Mouse (Mus musculus) heart, embryonic 14.5 days (tissue): ENCODE results near the gene Gdpd4. TPM values are rescaled to one million over a fixed set of nuclear protein-coding genes. Genes with fewer than 3 reads are reported as not detected.
A peak's percentile ranks its signal among the peaks of the same experiment; 100 is the strongest.

Source experiments
- ATAC-seq: fragments of 200-750 bp; cut with Nextera tagmentation; 2 replicates; pipeline ENCODE4 v1.8.0; 2017; ENCODE audit warnings: low read depth, moderate TSS enrichment; ENCODE audit not compliant: insufficient number of reproducible peaks, insufficient read depth, low FRiP score
- H3K27ac ChIP-seq, 2 experiments: fragments of 200-500 bp in 1 of 2; fragments of 300-500 bp in 1 of 2; sonication (generic) in 1 of 2; replicated peaks in 1 of 2; 2 replicates each; pipeline ENCODE4 v1.5.1; 2012 to 2014; ENCODE audit warnings: low read depth in 2 of 2, low read length in 2 of 2, control low read depth in 1 of 2, mild to moderate bottlenecking in 1 of 2, mixed read lengths in 1 of 2; ENCODE audit not compliant: control insufficient read depth in 1 of 2, insufficient read depth in 1 of 2
- H3K27me3 ChIP-seq: fragments of 300-500 bp; sonication (generic); 2 replicates; pipeline ENCODE4 v1.6.1; 2014; ENCODE audit warnings: mild to moderate bottlenecking, low read length, control low read depth; ENCODE audit not compliant: control insufficient read depth, insufficient read depth
- H3K36me3 ChIP-seq: fragments of 300-500 bp; sonication (generic); 2 replicates; pipeline ENCODE4 v1.6.1; 2014; ENCODE audit warnings: mild to moderate bottlenecking, control low read depth, low read length, mixed read lengths; ENCODE audit not compliant: control insufficient read depth, insufficient read depth
- H3K4me1 ChIP-seq, 2 experiments: fragments of 200-500 bp in 1 of 2; fragments of 300-500 bp in 1 of 2; sonication (generic) in 1 of 2; 2 replicates each; pipeline ENCODE4 v1.6.1; 2012 to 2014; ENCODE audit warnings: low read length in 2 of 2, control low read depth in 1 of 2, mixed read lengths in 1 of 2; ENCODE audit not compliant: control insufficient read depth in 2 of 2, insufficient read depth in 2 of 2
- H3K4me2 ChIP-seq: fragments of 300-500 bp; sonication (generic); 2 replicates; pipeline ENCODE4 v1.6.1; 2014; ENCODE audit warnings: mild to moderate bottlenecking, low read length
- H3K4me3 ChIP-seq, 2 experiments: fragments of 200-500 bp in 1 of 2; fragments of 300-500 bp in 1 of 2; sonication (generic) in 1 of 2; 2 replicates each; pipeline ENCODE4 v1.5.1; 2012 to 2014; ENCODE audit warnings: low read length in 2 of 2, mild to moderate bottlenecking in 2 of 2, control low read depth in 1 of 2, low read depth in 1 of 2, moderate library complexity in 1 of 2; ENCODE audit not compliant: control insufficient read depth in 1 of 2, insufficient read depth in 1 of 2
- H3K9ac ChIP-seq: fragments of 300-500 bp; sonication (generic); 2 replicates; pipeline ENCODE4 v1.6.1; 2014; ENCODE audit warnings: mild to moderate bottlenecking, low read length
- H3K9me3 ChIP-seq: fragments of 300-500 bp; sonication (generic); 2 replicates; pipeline ENCODE4 v1.6.1; 2016; ENCODE audit warnings: low read length, control low read depth; ENCODE audit not compliant: control insufficient read depth
- WGBS: fragments of 180-500 bp; shearing (Covaris S2); extraction: QIAGEN DNeasy Blood & Tissue Kit; methylation state at CpG from one replicate; pipeline ENCODE4 v1.1.7; 2014; 5-methylcytosine and 5-hydroxymethylcytosine counted together
- polyA plus RNA-seq: library from polyadenylated mRNA; unstranded; fragments of >200 nt; fragmentation: Nextera tagmentation; extraction: Ambion mirVana; gene quantifications from 2 replicates; pipeline ENCODE4 v1.2.1, GENCODE M21; 2014

Gdpd4 gene
- polyA plus RNA-seq, result not detected in 2 replicates

DNA sequence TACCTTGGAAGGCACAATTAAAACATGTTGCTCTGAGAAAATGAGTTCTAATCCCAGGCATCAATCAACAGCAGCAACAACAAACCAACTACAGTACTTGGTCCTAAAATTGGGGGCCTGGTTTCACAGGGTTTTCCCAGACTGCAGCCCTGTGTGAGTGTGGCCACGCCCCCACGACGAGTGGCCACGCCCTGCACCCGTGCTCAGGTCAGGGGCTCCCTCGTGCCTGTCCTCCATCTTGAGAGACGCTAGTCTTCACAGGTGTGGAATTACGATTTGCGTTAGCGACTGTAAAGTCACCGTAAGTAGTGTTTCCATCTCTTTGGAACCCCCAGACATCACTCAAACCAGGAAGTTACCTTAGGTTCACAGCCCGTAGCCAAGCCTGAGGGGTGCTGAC is at the start of gene Gdpd4:
Gene Gdpd4, plus strand, starts transcription at position 214 of the 400 bp plus-strand sequence.
- ATAC-seq, result no peak
- no peaks in the 10 kb centered on the region for H3K27me3 ChIP-seq
- H3K4me3 ChIP-seq, result no peak within 1 kb of the TSS
- H3K9ac ChIP-seq, result no peak within 1 kb of the TSS
- H3K4me1 ChIP-seq, result no peaks in the 10 kb centered on the region
- 0 out of 2 replicates have a peak, but pooled peaks cover 3% of the 10 kb centered on the region for H3K9me3 ChIP-seq
- no peaks in the 10 kb centered on the region for H3K36me3 ChIP-seq
- H3K27ac ChIP-seq, result no peak within 1 kb of the TSS
- 76% methylated on average over 12 of the region's 12 CpGs for WGBS
- H3K4me2 ChIP-seq, result no peak within 1 kb of the TSS

GRCm38 (mm10) chr7:97872396-97872795 is 47.4 kb upstream of the Gdpd4 start:
- Histone ChIP-seq H3K27ac (no peak overlapping the region), H3K4me3 (no peak overlapping the region), H3K4me1 (no peaks in the 10 kb centered on the region), H3K36me3 (no peaks in the 10 kb centered on the region), H3K27me3 (no peaks in the 10 kb centered on the region), H3K4me2 (no peak overlapping the region), H3K9ac (no peak overlapping the region), H3K9me3 (no peaks in the 10 kb centered on the region)
- 93% methylated on average over 4 of the region's 4 CpGs for WGBS
- no peak for ATAC-seq

DNA sequence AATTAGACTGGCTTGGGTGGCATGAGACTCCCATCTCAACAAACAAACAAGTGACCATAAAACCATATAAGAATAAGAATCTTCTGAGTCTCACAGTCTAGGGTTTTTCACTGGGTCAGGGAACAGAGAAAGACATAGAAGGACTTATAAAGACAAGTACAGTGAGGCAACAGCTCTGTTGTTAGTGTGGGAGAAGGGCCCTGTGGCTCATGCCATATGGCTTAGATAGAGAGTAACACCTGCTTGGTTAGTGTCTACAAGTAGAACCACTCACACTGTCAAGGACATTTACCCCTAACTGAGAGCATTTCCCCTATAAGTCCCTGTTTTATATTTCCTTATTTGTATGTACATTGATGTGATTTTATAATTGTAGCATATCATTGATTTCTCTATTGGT is 46.4 kb upstream of the Gdpd4 start:
- no peak for ATAC-seq
- Histone ChIP-seq H3K9me3 (no peaks in the 10 kb centered on the region), H3K27me3 (no peaks in the 10 kb centered on the region), H3K4me3 (no peak overlapping the region), H3K4me2 (no peak overlapping the region), H3K27ac (no peak overlapping the region), H3K9ac (no peak overlapping the region), H3K4me1 (no peaks in the 10 kb centered on the region), H3K36me3 (no peaks in the 10 kb centered on the region)

- ATAC-seq, result no peak
- no peaks in the 10 kb centered on the region for H3K36me3 ChIP-seq
Measured at GRCm38 (mm10) chr7:97877846-97878538, 41.8 kb upstream of the Gdpd4 start.

DNA sequence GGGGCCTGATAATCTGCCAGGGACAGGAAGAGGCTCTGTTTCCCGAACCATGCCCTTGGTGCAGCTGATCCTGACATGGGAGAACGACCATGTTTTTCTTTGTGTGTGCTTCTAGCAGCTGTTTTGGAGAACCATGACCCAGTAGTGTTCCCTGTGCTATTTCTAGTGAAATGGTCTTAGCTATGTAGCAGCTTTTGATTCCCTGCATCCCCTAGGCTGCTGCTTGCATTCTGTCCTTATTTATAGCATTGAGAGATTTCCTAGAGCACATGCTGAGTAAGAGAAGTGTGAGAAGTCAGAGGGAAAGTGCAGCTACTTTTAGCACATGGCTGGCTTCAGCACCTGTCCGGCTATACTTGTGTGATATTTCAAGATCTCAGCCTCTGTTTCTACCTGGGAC is 8.1 kb upstream of the Gdpd4 start:
- Histone ChIP-seq H3K27ac (peak overlapping the region in 1 of 2 experiments; percentile 44; a peak in 3 of 4 replicates), H3K9ac (no peak overlapping the region), H3K27me3 (no peaks in the 10 kb centered on the region), H3K4me1 (peaks cover 0 to 9% of the 10 kb centered on the region in 2 experiments; a peak in 2 of 4 replicates), H3K9me3 (no peaks in the 10 kb centered on the region), H3K36me3 (no peaks in the 10 kb centered on the region), H3K4me2 (no peak overlapping the region), H3K4me3 (no peak overlapping the region)
- no peak for ATAC-seq
- 32% methylated on average over 3 of the region's 3 CpGs for WGBS

More at GRCm38 (mm10) chr7:97877846-97878538, 41.8 kb upstream of the Gdpd4 start:
- no peaks in the 10 kb centered on the region for H3K4me1 ChIP-seq
- WGBS, result 85% methylated on average over 7 of the region's 7 CpGs
- no peaks in the 10 kb centered on the region for H3K9me3 ChIP-seq
- no peak overlapping the region for H3K9ac ChIP-seq
- H3K27me3 ChIP-seq, result no peaks in the 10 kb centered on the region
- no peak overlapping the region for H3K27ac ChIP-seq
- no peak overlapping the region for H3K4me2 ChIP-seq
- H3K4me3 ChIP-seq, result no peak overlapping the region

- no peak overlapping the region for H3K27ac ChIP-seq
- 0 out of 2 replicates have a peak, but pooled peaks cover 3% of the 10 kb centered on the region for H3K9me3 ChIP-seq
- WGBS, result 63% methylated on average over 2 of the region's 2 CpGs
- no peak overlapping the region for H3K4me2 ChIP-seq
- H3K4me3 ChIP-seq, result no peak overlapping the region
- no peak overlapping the region for H3K9ac ChIP-seq
- H3K4me1 ChIP-seq, result peaks cover 0 to 9% of the 10 kb centered on the region in 2 experiments; a peak in 2 of 4 replicates
- H3K36me3 ChIP-seq, result no peaks in the 10 kb centered on the region
- ATAC-seq, result no peak
- no peaks in the 10 kb centered on the region for H3K27me3 ChIP-seq
Measured at GRCm38 (mm10) chr7:97914833-97915516, 4.8 kb upstream of the Gdpd4 start.

GRCm38 (mm10) chr7:97925819-97926218 is 6.1 kb downstream of the Gdpd4 start:
- no peak for ATAC-seq
- H3K4me3 ChIP-seq, result no peak overlapping the region
- WGBS, result 53% methylated on average over 1 of the region's 1 CpGs
- H3K36me3 ChIP-seq, result no peaks in the 10 kb centered on the region
- H3K4me2 ChIP-seq, result no peak overlapping the region
- no peak overlapping the region for H3K27ac ChIP-seq
- H3K27me3 ChIP-seq, result no peaks in the 10 kb centered on the region
- H3K4me1 ChIP-seq, result no peaks in the 10 kb centered on the region
- H3K9ac ChIP-seq, result no peak overlapping the region
- H3K9me3 ChIP-seq, result no peaks in the 10 kb centered on the region
